Mouse (Mus musculus) thymus, adult 18-20 months (tissue): ENCODE measurements around the gene Asic2.

Source experiments
- DNase-seq, 2 experiments: peaks; one replicate each; pipeline ENCODE4 v3.0.0; 2022; ENCODE audit warnings: mixed read lengths in 2 of 2

Asic2 gene

GRCm38 (mm10) chr11:81968401-81968881, at the start of gene Asic2:
Gene Asic2 (minus strand): TSS chr11:81968457.
- DNase-seq, result no peak

GRCm38 (mm10) chr11:82016181-82016780, 48.0 kb upstream of the Asic2 start:
- DNase-seq, result no peak

GRCm38 (mm10) chr11:82015066-82015465, 46.8 kb upstream of the Asic2 start:
- no peak for DNase-seq

GRCm38 (mm10) chr11:82013756-82014155, 45.5 kb upstream of the Asic2 start:
- no peak for DNase-seq

- no peak for DNase-seq
Measured at GRCm38 (mm10) chr11:82011411-82012193, 43.3 kb upstream of the Asic2 start.

- no peak for DNase-seq
Measured at GRCm38 (mm10) chr11:82010115-82010514, 41.9 kb upstream of the Asic2 start.

- peak; percentile 6 to 8 for DNase-seq
Measured at GRCm38 (mm10) chr11:82006796-82007423, 38.7 kb upstream of the Asic2 start.

GRCm38 (mm10) chr11:82004810-82005209, 36.6 kb upstream of the Asic2 start:
- no peak for DNase-seq

- DNase-seq, result no peak
Measured at GRCm38 (mm10) chr11:82000581-82000980, 32.3 kb upstream of the Asic2 start.

- DNase-seq, result no peak
Measured at GRCm38 (mm10) chr11:81999469-81999868, 31.2 kb upstream of the Asic2 start.

GRCm38 (mm10) chr11:81998646-81999045, 30.4 kb upstream of the Asic2 start:
- DNase-seq, result no peak

GRCm38 (mm10) chr11:81997085-81997484, 28.8 kb upstream of the Asic2 start:
- DNase-seq, result no peak

- peak in 1 of 2 experiments; percentile 7 for DNase-seq
Measured at GRCm38 (mm10) chr11:81996172-81996841, 28.1 kb upstream of the Asic2 start.

- DNase-seq, result peak in 1 of 2 experiments; percentile 4
Measured at GRCm38 (mm10) chr11:81983146-81983545, 14.9 kb upstream of the Asic2 start.

GRCm38 (mm10) chr11:81982191-81982590, 13.9 kb upstream of the Asic2 start:
- no peak for DNase-seq

GRCm38 (mm10) chr11:81974577-81974976, 6.3 kb upstream of the Asic2 start:
- DNase-seq, result no peak

GRCm38 (mm10) chr11:81973699-81974098, 5.4 kb upstream of the Asic2 start:
- DNase-seq, result no peak

GRCm38 (mm10) chr11:81972044-81972443, 3.8 kb upstream of the Asic2 start:
- no peak for DNase-seq

GRCm38 (mm10) chr11:81966626-81967289, 1.5 kb downstream of the Asic2 start:
- no peak for DNase-seq

GRCm38 (mm10) chr11:81965653-81966625, 2.3 kb downstream of the Asic2 start:
- no peak for DNase-seq

- no peak for DNase-seq
Measured at GRCm38 (mm10) chr11:81964561-81964960, 3.7 kb downstream of the Asic2 start.
